Mouse (Mus musculus) urinary bladder, postnatal 25 days (tissue): ENCODE results near the gene Patj.
A peak's percentile ranks its signal among the peaks of the same experiment; 100 is the strongest.

Experiments used
- DNase-seq: peaks from one replicate; pipeline ENCODE4 v3.0.0; 2022; ENCODE audit warnings: low spot score

Patj gene

GRCm38 (mm10) chr4:98508471-98509271, 113.1 kb downstream of the Patj start:
- DNase-seq: no peak

DNA sequence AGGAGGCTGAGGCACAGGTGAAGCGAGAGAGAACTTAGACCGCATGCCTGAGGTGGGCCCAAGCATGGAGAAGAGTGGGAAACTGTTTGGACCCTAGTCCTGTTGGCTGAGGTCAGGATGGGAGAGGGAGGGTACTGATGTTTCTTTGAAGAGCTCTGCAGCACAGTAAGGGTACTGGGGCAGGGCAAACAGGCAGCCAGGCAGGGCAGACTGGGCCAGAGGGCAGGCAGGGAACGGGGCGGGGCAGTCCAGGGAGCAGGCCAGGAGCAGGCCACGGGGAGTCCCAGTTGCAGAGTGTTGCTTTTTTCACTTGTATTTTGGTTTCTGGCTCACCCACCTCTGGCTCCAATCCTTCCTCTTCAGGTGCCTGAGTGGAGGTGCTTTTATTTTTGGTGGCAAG, 114.4 kb downstream of the Patj start:
- DNase-seq: no peak

DNA sequence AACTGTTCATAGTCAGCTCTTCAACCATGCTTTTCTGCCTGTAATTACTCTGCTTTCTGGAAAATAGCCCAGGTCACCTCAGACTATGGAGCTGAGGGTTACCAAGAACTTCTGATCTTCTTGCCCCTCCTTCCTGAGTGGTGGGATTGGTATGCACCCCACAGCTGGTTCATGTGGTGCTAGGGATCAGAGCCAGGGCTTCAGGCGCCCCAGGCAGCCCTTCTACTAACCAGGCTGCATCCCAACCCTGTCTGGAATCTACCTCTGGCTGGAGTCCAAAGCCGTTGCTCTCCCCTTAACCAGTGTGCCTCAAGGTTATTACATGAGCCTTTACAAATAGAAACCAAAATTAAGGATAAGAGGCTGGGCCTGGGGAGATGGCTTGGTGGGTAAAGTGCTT, 115.7 kb downstream of the Patj start:
- peak; percentile 38 for DNase-seq

DNA sequence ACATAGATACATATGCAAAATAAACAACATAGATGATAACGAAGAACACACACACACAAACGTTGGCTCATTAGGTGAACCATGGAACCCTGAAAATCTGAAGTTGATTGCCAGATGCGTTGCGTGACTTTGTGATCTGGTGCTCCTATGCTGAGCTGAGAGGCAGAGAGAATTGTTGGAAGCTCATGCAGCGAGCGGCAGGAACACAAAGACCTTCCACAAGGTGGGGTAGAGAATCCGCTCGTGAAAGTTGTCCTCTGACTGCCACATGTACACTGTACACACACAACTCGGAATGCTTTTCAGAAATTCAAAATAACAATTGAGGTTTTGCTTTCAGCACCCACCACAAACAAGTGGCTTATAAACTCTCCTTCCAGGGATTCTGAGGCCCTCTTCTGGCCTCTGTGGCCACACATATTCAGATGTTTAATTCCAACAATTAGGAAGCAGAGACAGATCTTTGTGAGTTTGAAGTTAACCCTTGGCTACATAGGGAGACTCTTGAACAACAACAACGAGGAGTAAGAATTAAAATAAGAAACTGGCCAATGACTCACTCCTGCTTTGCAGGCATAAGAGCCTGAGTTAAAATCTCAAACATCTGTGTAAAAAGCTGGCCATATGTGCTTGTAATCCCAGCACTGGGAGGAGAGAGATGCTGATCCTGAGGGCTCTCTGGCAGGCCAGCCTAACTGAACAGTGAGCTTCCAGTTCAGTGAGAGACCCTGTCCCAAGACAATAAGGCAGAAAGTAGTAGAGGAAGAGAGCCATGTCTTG, 116.6 kb downstream of the Patj start:
- DNase-seq: no peak

DNA sequence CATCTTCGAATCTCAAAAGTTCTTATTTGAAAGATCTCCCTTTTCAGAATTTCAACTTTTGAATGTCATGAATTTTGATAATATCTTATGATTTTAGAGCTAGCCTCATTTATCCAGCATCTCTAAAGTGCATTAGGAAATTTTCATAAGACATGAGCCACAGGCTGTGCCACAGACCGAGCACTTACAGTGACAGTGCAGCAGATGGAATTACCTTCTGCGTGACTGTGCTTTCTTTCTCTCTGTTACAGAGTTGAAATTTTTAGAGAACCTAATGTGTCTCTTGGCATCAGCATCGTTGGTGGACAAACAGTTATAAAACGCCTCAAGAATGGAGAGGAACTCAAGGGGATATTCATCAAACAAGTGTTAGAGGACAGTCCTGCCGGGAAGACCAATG, 124.9 kb downstream of the Patj start:
- no peak for DNase-seq

GRCm38 (mm10) chr4:98524525-98524924, 128.9 kb downstream of the Patj start:
- no peak for DNase-seq

- no peak for DNase-seq
These were observed 139.9 kb downstream of the Patj start for GRCm38 (mm10) chr4:98535446-98535845.

DNA sequence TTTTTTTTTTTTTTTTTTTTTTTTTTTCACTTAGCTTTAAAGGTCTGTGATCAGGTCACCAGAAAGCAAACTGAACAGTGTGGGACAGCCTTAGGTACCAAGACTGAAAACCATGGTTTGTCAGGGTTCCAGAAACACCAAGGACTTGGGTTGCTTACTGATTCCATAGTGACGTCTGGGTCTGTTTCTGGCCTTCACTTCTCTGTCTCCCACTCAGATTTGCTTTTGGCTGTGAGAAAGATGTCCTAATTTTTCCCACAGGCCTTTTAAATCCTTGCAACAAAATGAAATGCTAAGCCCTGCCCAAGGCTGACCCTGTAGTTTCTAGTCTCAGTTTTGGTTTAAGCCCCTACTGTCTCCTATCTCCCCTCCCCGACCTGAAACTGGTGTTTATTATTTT, 146.0 kb downstream of the Patj start:
- no peak for DNase-seq

GRCm38 (mm10) chr4:98543001-98543400, 147.4 kb downstream of the Patj start:
- no peak for DNase-seq

DNA sequence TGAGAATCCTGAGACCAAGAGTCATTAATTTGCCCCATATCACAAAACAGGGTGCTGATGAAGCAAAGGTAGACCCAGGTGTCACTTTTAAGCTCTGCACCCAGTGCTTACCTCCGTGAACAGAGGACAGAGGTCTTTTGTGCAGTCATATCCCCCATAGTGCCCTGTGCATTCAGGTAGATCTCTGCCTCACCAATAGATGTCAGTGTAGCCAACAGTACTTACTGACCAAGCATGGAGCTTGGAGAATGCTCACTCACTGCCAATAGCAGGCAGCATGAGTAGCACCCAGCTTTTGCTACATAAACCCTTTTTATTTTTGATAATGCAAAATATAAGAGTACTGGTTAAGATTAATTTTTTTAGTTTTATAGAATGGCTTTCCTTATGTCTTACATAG, 149.8 kb downstream of the Patj start:
- no peak for DNase-seq

GRCm38 (mm10) chr4:98546456-98547176, 151.0 kb downstream of the Patj start:
- DNase-seq: no peak

- DNase-seq: no peak
These were observed 153.9 kb downstream of the Patj start for GRCm38 (mm10) chr4:98549491-98549890.

DNA sequence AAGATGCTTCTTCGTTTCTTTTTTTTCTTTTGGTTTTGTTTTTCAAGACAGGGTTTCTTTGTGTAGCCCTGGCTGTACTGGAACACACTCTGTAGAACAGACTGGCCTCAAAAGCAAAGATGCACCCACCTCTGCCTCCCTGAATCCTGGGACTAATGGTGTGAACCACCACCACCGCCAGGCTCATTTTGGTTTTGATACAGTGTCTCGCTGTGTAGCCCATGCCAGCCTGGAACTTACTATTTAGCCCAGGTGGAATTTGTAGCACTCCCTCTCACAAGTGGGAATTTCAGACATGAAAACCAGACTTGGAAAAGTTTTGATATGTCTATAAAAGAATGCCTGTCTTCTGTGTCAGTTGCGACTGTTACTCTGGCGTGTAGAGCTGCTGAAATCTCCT, 154.5 kb downstream of the Patj start:
- no peak for DNase-seq

GRCm38 (mm10) chr4:98555666-98556065, 160.1 kb downstream of the Patj start:
- no peak for DNase-seq

DNA sequence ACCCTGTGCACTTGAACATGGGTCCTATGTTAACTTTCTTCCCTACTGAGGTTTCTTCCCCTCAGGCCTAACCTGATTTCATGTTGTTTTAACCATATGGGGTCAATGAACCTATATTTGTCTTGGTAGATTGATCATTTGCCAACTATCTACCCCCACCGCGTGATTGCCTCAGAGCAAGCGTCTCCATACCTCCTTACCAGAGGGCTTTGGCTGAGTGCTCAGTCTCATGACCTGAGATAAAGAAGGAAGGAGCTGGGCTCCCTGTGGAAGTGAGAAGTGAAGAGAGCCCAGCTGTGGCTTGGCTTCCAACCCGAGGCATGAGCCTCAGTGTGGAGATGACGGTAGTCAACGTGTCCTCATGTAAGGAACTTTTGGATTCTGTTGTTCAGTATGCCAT, 160.9 kb downstream of the Patj start:
- no peak for DNase-seq

- DNase-seq: no peak
These were observed 161.6 kb downstream of the Patj start for GRCm38 (mm10) chr4:98557192-98557591.

DNA sequence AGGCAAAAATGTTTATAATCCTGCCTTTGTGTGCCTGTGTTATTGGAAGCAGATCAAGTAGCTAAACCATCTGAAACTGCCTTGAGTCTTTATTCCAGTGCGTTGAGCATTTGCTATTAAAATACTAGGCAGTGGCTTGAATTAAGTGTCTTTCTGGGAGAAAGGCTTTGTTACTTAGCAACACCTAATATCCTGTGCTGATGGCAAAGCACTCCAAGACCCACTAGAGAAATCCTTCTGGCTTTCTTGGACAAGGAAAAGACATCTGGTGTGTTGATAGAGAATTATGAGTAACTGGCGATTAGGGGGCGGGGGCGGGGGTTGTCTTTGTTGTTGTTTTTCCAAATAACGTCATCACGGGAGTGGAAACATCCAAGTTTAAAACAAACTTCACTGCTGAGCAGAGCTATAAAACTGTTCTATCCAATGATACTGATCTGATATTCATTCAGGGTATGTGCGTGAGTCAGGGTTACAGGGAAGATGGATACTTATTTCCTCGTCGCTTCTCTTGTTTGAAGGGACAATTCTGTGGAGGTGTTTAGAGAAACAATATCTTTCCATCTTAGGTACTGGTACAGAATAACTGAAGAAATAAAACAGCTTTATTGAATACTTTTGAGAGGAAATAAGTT, 164.7 kb downstream of the Patj start:
- no peak for DNase-seq

- no peak for DNase-seq
These were observed 167.5 kb downstream of the Patj start for GRCm38 (mm10) chr4:98563082-98563481.

- no peak for DNase-seq
These were observed 168.1 kb downstream of the Patj start for GRCm38 (mm10) chr4:98563506-98564195.

DNA sequence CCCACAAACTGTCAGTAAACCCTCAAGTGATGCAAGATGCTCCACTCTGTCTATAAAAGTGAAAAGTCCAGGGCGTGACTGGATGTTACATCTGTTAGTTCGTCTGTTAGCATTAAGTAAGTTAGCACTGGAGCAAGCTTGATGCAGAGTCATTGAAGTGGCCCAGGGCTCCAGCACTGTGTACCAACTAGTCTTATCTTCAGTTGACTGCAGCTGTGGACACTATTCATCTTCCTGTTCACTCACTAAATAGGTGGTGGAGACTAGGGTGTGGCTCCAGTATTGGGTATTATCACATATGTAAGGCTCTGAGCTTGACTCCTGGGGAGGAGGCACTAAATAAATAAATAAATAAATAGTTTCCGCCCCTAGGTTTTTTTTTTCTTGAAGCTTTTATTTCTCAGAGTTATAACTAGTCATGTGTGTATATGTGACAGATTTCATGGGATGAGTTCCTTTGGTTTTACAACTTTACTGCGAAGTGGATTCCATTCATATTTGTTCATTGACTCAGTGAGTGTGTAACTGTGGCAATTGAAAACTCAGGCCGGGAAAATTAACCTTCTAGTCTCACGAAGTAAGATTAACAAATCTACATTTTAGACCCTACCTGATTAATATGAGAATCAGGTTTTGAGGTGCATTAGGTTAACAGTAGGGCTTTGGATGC, 168.7 kb downstream of the Patj start:
- no peak for DNase-seq

DNA sequence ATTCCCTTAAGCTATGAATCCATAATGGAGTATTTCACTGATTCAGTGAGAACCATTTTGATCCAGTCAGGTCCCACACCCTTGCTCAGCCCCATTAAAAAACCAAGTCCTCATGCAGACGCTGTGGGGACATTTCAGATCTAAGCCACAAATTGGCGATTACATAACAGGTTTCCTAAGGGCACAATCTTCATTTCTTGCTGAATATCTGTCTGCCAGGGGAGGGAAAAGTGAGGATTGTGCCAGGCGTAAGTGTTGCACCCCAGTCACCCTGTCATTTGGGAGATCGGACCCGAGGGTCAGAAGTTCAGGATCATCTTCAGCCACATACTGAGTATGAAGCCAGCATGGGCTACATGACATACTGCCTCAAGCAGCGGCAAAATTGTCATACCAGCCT, 171.2 kb downstream of the Patj start:
- DNase-seq: no peak
